Mouse (Mus musculus) ES-E14 (cell line): ENCODE results near the gene Osbpl10. TPM values are rescaled to one million over a fixed set of nuclear protein-coding genes. Genes with fewer than 3 reads are reported as not detected.

Experiments
- DNase-seq: peaks from one replicate; pipeline ENCODE4 v3.0.0-alpha.2; 2013; ENCODE audit warnings: low read depth, low spot score
- H3K27ac ChIP-seq: 2 replicates; pipeline ENCODE4 v1.5.1; 2012; ENCODE audit warnings: low read depth, mild to moderate bottlenecking, low read length, moderate library complexity, mixed read lengths; ENCODE audit not compliant: poor library complexity, insufficient read depth, severe bottlenecking
- H3K36me3 ChIP-seq: 2 replicates; pipeline ENCODE4 v1.6.1; 2012; ENCODE audit warnings: mild to moderate bottlenecking, low read length, moderate library complexity, mixed read lengths; ENCODE audit not compliant: control insufficient read depth, poor library complexity, insufficient read depth, severe bottlenecking
- H3K4me1 ChIP-seq, 2 experiments: fragments of 150-350 bp in 1 of 2; sonication (generic) in 1 of 2; 2 replicates each; pipeline ENCODE4 v1.6.1; 2012; ENCODE audit warnings: low read length in 2 of 2, mild to moderate bottlenecking in 1 of 2, mixed read lengths in 1 of 2; ENCODE audit not compliant: control insufficient read depth in 2 of 2, insufficient read depth in 2 of 2, poor library complexity in 1 of 2
- H3K4me3 ChIP-seq, 2 experiments: fragments of 150-350 bp in 1 of 2; sonication (generic) in 1 of 2; 2 replicates each; pipeline ENCODE4 v1.5.1; 2012; ENCODE audit warnings: low read length in 2 of 2, low read depth in 1 of 2, mild to moderate bottlenecking in 1 of 2, mixed read lengths in 1 of 2; ENCODE audit not compliant: insufficient read depth in 1 of 2, poor library complexity in 1 of 2, severe bottlenecking in 1 of 2
- H3K9ac ChIP-seq: 2 replicates; pipeline ENCODE4 v1.6.1; 2012; ENCODE audit warnings: low read depth, mild to moderate bottlenecking, low read length, mixed read lengths; ENCODE audit not compliant: poor library complexity, insufficient read depth, severe bottlenecking
- H3K9me3 ChIP-seq: fragments of 150-350 bp; sonication (generic); 2 replicates; pipeline ENCODE4 v1.6.1; 2012; ENCODE audit warnings: low read depth, mild to moderate bottlenecking, low read length; ENCODE audit not compliant: control insufficient read depth, insufficient read depth
- CHD2 ChIP-seq: IDR thresholded peaks from 2 replicates; pipeline ENCODE4 v1.6.1; 2014; ENCODE audit warnings: mild to moderate bottlenecking, low read depth, low read length, inconsistent platforms
- HCFC1 ChIP-seq: IDR thresholded peaks from 2 replicates; pipeline ENCODE4 v1.6.1; 2012; ENCODE audit warnings: low read length, inconsistent platforms, borderline replicate concordance; ENCODE audit not compliant: insufficient read depth
- MAFK ChIP-seq: IDR thresholded peaks from 2 replicates; pipeline ENCODE4 v1.6.1; 2014; ENCODE audit warnings: mild to moderate bottlenecking, low read depth, low read length, inconsistent platforms; ENCODE audit not compliant: insufficient read depth
- ZC3H11A ChIP-seq: IDR thresholded peaks from 2 replicates; pipeline ENCODE4 v1.6.1; 2012; ENCODE audit warnings: low read depth, mild to moderate bottlenecking, inconsistent platforms, low read length, borderline replicate concordance
- ZNF384 ChIP-seq: IDR thresholded peaks from 2 replicates; pipeline ENCODE4 v1.6.1; 2012; ENCODE audit warnings: low read depth, low read length, inconsistent platforms
- in situ Hi-C, 2 experiments: fragments of 600-800 bp; cut with MboI; formaldehyde crosslinking; loops; one replicate each; pipeline ENCODE4 v1.15.1; 2025; ENCODE audit warnings: low sequenced_read_pairs in 2 of 2, inconsistent platforms in 1 of 2; ENCODE audit not compliant: unreplicated experiment in 2 of 2
- total RNA-seq: library from RNA; depleted of rRNA; stranded (reverse); fragments of 300-350 nt; gene quantifications from 2 replicates; pipeline ENCODE4 v1.2.3, GENCODE M21; 2012

Gene Osbpl10
- total RNA-seq, 1 experiment, result 15.2 TPM

DNA sequence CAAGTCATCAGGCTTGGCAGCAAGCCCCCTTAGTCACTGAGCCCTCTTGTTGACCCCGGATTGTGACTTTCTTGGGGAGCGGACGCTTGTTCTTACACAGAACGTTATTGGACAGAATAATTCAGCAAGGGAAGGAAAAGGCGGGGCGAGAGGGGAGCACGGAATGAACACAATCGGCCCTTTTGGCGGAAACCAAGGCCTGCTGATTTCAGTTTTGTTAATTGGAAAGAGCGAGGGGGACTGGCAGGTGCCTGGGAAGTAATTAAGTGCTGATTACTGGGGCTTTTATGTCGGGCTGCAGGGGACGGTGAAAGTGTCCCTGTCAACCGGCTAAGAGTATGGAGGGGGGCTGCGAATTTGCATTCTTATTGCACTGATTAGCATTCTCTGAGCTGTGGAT lies 59.8 kb downstream of the Osbpl10 start:
- H3K9ac ChIP-seq, result no peak overlapping the region; the same call in 1 of the 2 replicates
- H3K36me3 ChIP-seq, result no peaks in the 10 kb centered on the region
- no peaks in the 10 kb centered on the region for H3K9me3 ChIP-seq
- TF ChIP-seq HCFC1 (no peak), ZNF384 (no peak)
- H3K4me1 ChIP-seq, result peaks cover 14 to 32% of the 10 kb centered on the region in 2 experiments
- peak overlapping the region; percentile 11; the same call in 1 of the 2 replicates for H3K27ac ChIP-seq
- in situ Hi-C loops, result no loop called here
- peak overlapping the region; percentile 11 to 13; a peak in 1 of 4 replicates for H3K4me3 ChIP-seq
- no peak for DNase-seq

- TF ChIP-seq ZNF384 (no peak), HCFC1 (no peak), CHD2 (no peak), ZC3H11A (no peak), MAFK (no peak)
Observed at GRCm38 (mm10) chr9:115038686-115039085, 60.3 kb downstream of the Osbpl10 start.

DNA sequence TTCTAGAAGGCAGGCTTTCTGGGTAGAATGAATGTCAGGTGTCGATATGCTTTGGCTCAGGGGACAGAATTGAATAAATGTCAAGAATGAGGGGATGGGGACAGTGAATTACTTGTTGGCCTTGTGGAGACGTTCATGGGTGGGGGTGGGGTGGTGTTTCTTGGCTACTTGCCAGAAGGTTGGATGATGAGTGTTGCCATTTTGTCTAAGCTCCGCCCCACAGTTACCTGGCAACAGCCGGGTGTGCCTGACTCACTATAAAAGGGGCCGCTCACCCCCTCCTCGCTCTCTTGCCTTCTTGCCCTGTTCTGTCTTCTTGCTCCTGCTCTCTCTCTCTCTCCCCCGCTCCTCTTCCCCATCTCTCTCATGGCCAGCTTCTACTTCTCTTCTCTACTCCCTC lies 60.9 kb downstream of the Osbpl10 start:
- DNase-seq, result no peak
- no peaks in the 10 kb centered on the region for H3K36me3 ChIP-seq
- H3K4me3 ChIP-seq, result peak overlapping the region in 1 of 2 experiments; percentile 36; a peak in 1 of 4 replicates
- H3K9ac ChIP-seq, result peak overlapping the region; percentile 42; the same call in 1 of the 2 replicates
- H3K9me3 ChIP-seq, result no peaks in the 10 kb centered on the region
- in situ Hi-C loops, result no loop called here
- H3K27ac ChIP-seq, result peak overlapping the region; percentile 46; the same call in 1 of the 2 replicates
- no peak for TF ChIP-seq ZNF384
- TF ChIP-seq HCFC1, result no peak
- TF ChIP-seq ZC3H11A, result no peak
- TF ChIP-seq CHD2, result no peak
- TF ChIP-seq MAFK, result no peak
- H3K4me1 ChIP-seq, result peaks cover 12 to 26% of the 10 kb centered on the region in 2 experiments

More at GRCm38 (mm10) chr9:115038686-115039085, 60.3 kb downstream of the Osbpl10 start:
- Histone ChIP-seq H3K27ac (peak overlapping the region; percentile 11; the same call in 1 of the 2 replicates), H3K9ac (no peak overlapping the region), H3K9me3 (no peaks in the 10 kb centered on the region), H3K4me3 (peak overlapping the region; percentile 11 to 13; a peak in 1 of 4 replicates), H3K4me1 (peaks cover 12 to 31% of the 10 kb centered on the region in 2 experiments), H3K36me3 (no peaks in the 10 kb centered on the region)
- in situ Hi-C loops, result no loop called here
- DNase-seq, result no peak

DNA sequence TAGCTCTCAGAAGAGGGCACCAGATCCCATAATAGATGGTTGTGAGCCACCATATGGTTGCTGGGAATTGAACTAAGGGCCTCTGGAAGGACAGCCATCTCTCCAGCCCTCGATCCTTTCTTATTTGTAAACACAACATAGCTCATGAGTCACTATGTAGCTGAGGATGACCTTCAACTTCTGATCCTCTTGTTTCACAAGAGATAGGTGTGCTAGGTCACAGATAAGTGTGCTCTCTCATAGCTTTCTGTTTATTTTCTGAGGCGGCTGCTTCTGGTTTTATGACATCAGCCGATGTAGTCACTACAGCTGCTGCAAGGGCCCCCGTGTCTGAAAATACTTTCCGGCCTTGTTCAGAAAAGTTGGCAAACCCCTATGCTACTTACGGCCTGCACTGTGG lies 64.2 kb downstream of the Osbpl10 start:
- Histone ChIP-seq H3K9me3 (no peaks in the 10 kb centered on the region), H3K4me1 (peaks cover 7 to 16% of the 10 kb centered on the region in 2 experiments), H3K9ac (0 out of 2 replicates have a peak overlapping the region, but pooled peaks have one; percentile 4), H3K4me3 (peak overlapping the region in 1 of 2 experiments; percentile 8; a peak in 1 of 4 replicates), H3K36me3 (no peaks in the 10 kb centered on the region), H3K27ac (peak overlapping the region; percentile 41; the same call in 1 of the 2 replicates)
- no peak for TF ChIP-seq ZNF384
- no peak for TF ChIP-seq MAFK
- TF ChIP-seq CHD2, result no peak
- no peak for DNase-seq
- in situ Hi-C loops, result no loop called here
